Mouse (Mus musculus): ENCODE data around the gene Smim6.

The Smim6 gene

GRCm38 (mm10) chr11:115911632-115912376 is at the start of gene Smim6:
TSS of gene Smim6 (plus strand) at chr11:115912017.
- no peak for DNase-seq (ENCODE audit: low read depth)

GRCm38 (mm10) chr11:115863895-115864294 is 47.9 kb upstream of the Smim6 start:
- DNase-seq (ENCODE audit: low read depth): no peak

- peak; percentile 44 for DNase-seq (ENCODE audit: low read depth)
These were observed 42.4 kb upstream of the Smim6 start for GRCm38 (mm10) chr11:115869393-115869792.

GRCm38 (mm10) chr11:115872437-115872836 is 39.4 kb upstream of the Smim6 start:
- DNase-seq (ENCODE audit: low read depth): no peak

GRCm38 (mm10) chr11:115875935-115876334 is 35.9 kb upstream of the Smim6 start:
- no peak for DNase-seq (ENCODE audit: low read depth)

- DNase-seq (ENCODE audit: low read depth): no peak
These were observed 35.4 kb upstream of the Smim6 start for GRCm38 (mm10) chr11:115876438-115876837.

GRCm38 (mm10) chr11:115877174-115877755 is 34.6 kb upstream of the Smim6 start:
- no peak for DNase-seq (ENCODE audit: low read depth)

GRCm38 (mm10) chr11:115878071-115878470 is 33.7 kb upstream of the Smim6 start:
- DNase-seq (ENCODE audit: low read depth): no peak

- no peak for DNase-seq (ENCODE audit: low read depth)
These were observed 30.8 kb upstream of the Smim6 start for GRCm38 (mm10) chr11:115881002-115881401.

GRCm38 (mm10) chr11:115883251-115883650 is 28.6 kb upstream of the Smim6 start:
- DNase-seq (ENCODE audit: low read depth): no peak

GRCm38 (mm10) chr11:115884361-115884760 is 27.5 kb upstream of the Smim6 start:
- DNase-seq (ENCODE audit: low read depth): no peak

GRCm38 (mm10) chr11:115885281-115885680 is 26.5 kb upstream of the Smim6 start:
- DNase-seq (ENCODE audit: low read depth): no peak

- no peak for DNase-seq (ENCODE audit: low read depth)
These were observed 25.4 kb upstream of the Smim6 start for GRCm38 (mm10) chr11:115886446-115886845.

- DNase-seq (ENCODE audit: low read depth): no peak
These were observed 23.8 kb upstream of the Smim6 start for GRCm38 (mm10) chr11:115888020-115888419.

GRCm38 (mm10) chr11:115889159-115889558 is 22.7 kb upstream of the Smim6 start:
- no peak for DNase-seq (ENCODE audit: low read depth)

GRCm38 (mm10) chr11:115892213-115892612 is 19.6 kb upstream of the Smim6 start:
- no peak for DNase-seq (ENCODE audit: low read depth)

GRCm38 (mm10) chr11:115893071-115893470 is 18.7 kb upstream of the Smim6 start:
- no peak for DNase-seq (ENCODE audit: low read depth)

GRCm38 (mm10) chr11:115894755-115895520 is 16.9 kb upstream of the Smim6 start:
- DNase-seq (ENCODE audit: low read depth): no peak

- no peak for DNase-seq (ENCODE audit: low read depth)
These were observed 13.4 kb upstream of the Smim6 start for GRCm38 (mm10) chr11:115898446-115898845.

- no peak for DNase-seq (ENCODE audit: low read depth)
These were observed 12.9 kb upstream of the Smim6 start for GRCm38 (mm10) chr11:115898886-115899285.

GRCm38 (mm10) chr11:115899486-115900266 is 12.1 kb upstream of the Smim6 start, which contains the start of gene Smim5:
TSS of gene Smim5 (plus strand) at chr11:115899966.
- DNase-seq (ENCODE audit: low read depth): no peak
